Mouse (Mus musculus) limb, embryonic 14.5 days (tissue): ENCODE results near the gene Mbtd1. TPM values are rescaled to one million over a fixed set of nuclear protein-coding genes. Genes with fewer than 3 reads are reported as not detected.

Experiments used
- ATAC-seq: fragments of 200-750 bp; cut with Nextera tagmentation; 2 replicates; pipeline ENCODE4 v1.8.0; 2017; ENCODE audit warnings: low read depth, moderate number of reproducible peaks, moderate TSS enrichment; ENCODE audit not compliant: low FRiP score
- DNase-seq: peaks from one replicate; pipeline ENCODE4 v3.0.0-alpha.2; 2015; ENCODE audit warnings: low spot score
- H3K27ac ChIP-seq: fragments of 300-500 bp; sonication (generic); replicated peaks from 2 replicates; pipeline ENCODE4 v1.5.1; 2014; ENCODE audit warnings: low read depth, mild to moderate bottlenecking, low read length, moderate library complexity, mixed read lengths
- H3K27me3 ChIP-seq: fragments of 300-500 bp; sonication (generic); 2 replicates; pipeline ENCODE4 v1.6.1; 2014; ENCODE audit warnings: low read length, mixed read lengths; ENCODE audit not compliant: control insufficient read depth, insufficient read depth
- H3K36me3 ChIP-seq: fragments of 300-500 bp; sonication (generic); 2 replicates; pipeline ENCODE4 v1.6.1; 2014; ENCODE audit warnings: mild to moderate bottlenecking, low read length, moderate library complexity, mixed read lengths; ENCODE audit not compliant: control insufficient read depth, insufficient read depth
- H3K4me1 ChIP-seq: fragments of 300-500 bp; sonication (generic); 2 replicates; pipeline ENCODE4 v1.6.1; 2014; ENCODE audit warnings: antibody characterized with exemption, low read length, mixed read lengths; ENCODE audit not compliant: control insufficient read depth, insufficient read depth
- H3K4me2 ChIP-seq: fragments of 300-500 bp; sonication (generic); replicated peaks from 2 replicates; pipeline ENCODE4 v1.6.1; 2014; ENCODE audit warnings: low read depth, mild to moderate bottlenecking, low read length, moderate library complexity; ENCODE audit not compliant: severe bottlenecking
- H3K4me3 ChIP-seq: fragments of 300-500 bp; sonication (generic); replicated peaks from 2 replicates; pipeline ENCODE4 v1.5.1; 2014; ENCODE audit warnings: low read length
- H3K9ac ChIP-seq: fragments of 300-500 bp; sonication (generic); 2 replicates; pipeline ENCODE4 v1.6.1; 2014; ENCODE audit warnings: mild to moderate bottlenecking, low read depth, low read length, moderate library complexity; ENCODE audit not compliant: severe bottlenecking
- H3K9me3 ChIP-seq: fragments of 300-500 bp; sonication (generic); 2 replicates; pipeline ENCODE4 v1.6.1; 2016; ENCODE audit warnings: low read length; ENCODE audit not compliant: control insufficient read depth
- POLR2A ChIP-seq: fragments of 200-500 bp; IDR thresholded peaks from 2 replicates; pipeline ENCODE4 v1.8.0; 2012; ENCODE audit warnings: inconsistent platforms, mild to moderate bottlenecking, moderate library complexity, borderline replicate concordance; ENCODE audit not compliant: insufficient read depth, insufficient read length; ENCODE audit errors: extremely low read depth
- WGBS: fragments of 180-500 bp; shearing (Covaris S2); extraction: QIAGEN DNeasy Blood & Tissue Kit; methylation state at CpG from one replicate; pipeline ENCODE4 v1.1.7; 2014; 5-methylcytosine and 5-hydroxymethylcytosine counted together
- polyA plus RNA-seq, 2 experiments: library from polyadenylated mRNA; depleted of rRNA in 1 of 2; stranded (reverse) in 1 of 2; unstranded in 1 of 2; fragments of >200 nt; fragmentation: Nextera tagmentation in 1 of 2; extraction: Ambion mirVana in 1 of 2; gene quantifications; 2 replicates each; pipeline versions ENCODE4 v1.2.1 to v1.2.3; 2012 to 2014

The Mbtd1 gene
- polyA plus RNA-seq, 2 experiments = 23.8 to 36.3 TPM

- DNase-seq = peak; percentile 27
- TF ChIP-seq POLR2A = no peak
- H3K27me3 ChIP-seq = no peaks in the 10 kb centered on the region
- peaks cover 12% of the 10 kb centered on the region; the same call in 1 of the 2 replicates for H3K36me3 ChIP-seq
- peaks cover 16% of the 10 kb centered on the region for H3K4me1 ChIP-seq
- H3K9ac ChIP-seq = peak overlapping the region; percentile 95
- no peak; the same call in 1 of the 2 replicates for ATAC-seq
- peak overlapping the region; percentile 89 for H3K27ac ChIP-seq
- 4% methylated on average over 28 of the region's 34 CpGs for WGBS
- H3K4me2 ChIP-seq = peak overlapping the region; percentile 88
- peak overlapping the region; percentile 99 for H3K4me3 ChIP-seq
- H3K9me3 ChIP-seq = no peaks in the 10 kb centered on the region
Measured at GRCm38 (mm10) chr11:93886411-93887079, 893 bp downstream of the Mbtd1 start.

GRCm38 (mm10) chr11:93887080-93887447 is 1.4 kb downstream of the Mbtd1 start:
- Histone ChIP-seq H3K9me3 (no peaks in the 10 kb centered on the region), H3K27ac (no peak overlapping the region; the same call in 1 of the 2 replicates), H3K4me1 (peaks cover 16% of the 10 kb centered on the region), H3K4me2 (peak overlapping the region; percentile 88), H3K27me3 (no peaks in the 10 kb centered on the region), H3K36me3 (peaks cover 15% of the 10 kb centered on the region), H3K4me3 (peak overlapping the region; percentile 99), H3K9ac (peak overlapping the region; percentile 95)
- no peak for TF ChIP-seq POLR2A
- DNase-seq (no peak), ATAC-seq (no peak)
- 7% methylated on average over 4 of the region's 4 CpGs for WGBS

GRCm38 (mm10) chr11:93897732-93898131 is 12.1 kb downstream of the Mbtd1 start:
- DNase-seq = no peak
- Histone ChIP-seq H3K4me2 (no peak overlapping the region), H3K27ac (no peak overlapping the region), H3K9me3 (no peaks in the 10 kb centered on the region), H3K4me3 (no peak overlapping the region), H3K36me3 (peaks cover 22% of the 10 kb centered on the region), H3K27me3 (no peaks in the 10 kb centered on the region), H3K9ac (no peak overlapping the region), H3K4me1 (no peaks in the 10 kb centered on the region)
- 87% methylated on average over 3 of the region's 3 CpGs for WGBS
- ATAC-seq = no peak
- TF ChIP-seq POLR2A = no peak

- Histone ChIP-seq H3K27ac (no peak overlapping the region), H3K36me3 (peaks cover 69% of the 10 kb centered on the region), H3K9ac (no peak overlapping the region), H3K27me3 (no peaks in the 10 kb centered on the region), H3K9me3 (no peaks in the 10 kb centered on the region), H3K4me2 (no peak overlapping the region), H3K4me3 (no peak overlapping the region), H3K4me1 (no peaks in the 10 kb centered on the region)
- ATAC-seq (no peak), DNase-seq (no peak)
- 95% methylated on average over 4 of the region's 4 CpGs for WGBS
- no peak for TF ChIP-seq POLR2A
Measured at GRCm38 (mm10) chr11:93906834-93907233, 21.2 kb downstream of the Mbtd1 start.

- Histone ChIP-seq H3K4me2 (no peak overlapping the region), H3K27me3 (no peaks in the 10 kb centered on the region), H3K36me3 (peaks cover 78% of the 10 kb centered on the region), H3K9ac (no peak overlapping the region), H3K9me3 (no peaks in the 10 kb centered on the region), H3K4me1 (no peaks in the 10 kb centered on the region), H3K4me3 (no peak overlapping the region), H3K27ac (no peak overlapping the region)
- no peak for TF ChIP-seq POLR2A
- 84% methylated on average over 3 of the region's 3 CpGs for WGBS
- DNase-seq (no peak), ATAC-seq (no peak)
Measured at GRCm38 (mm10) chr11:93907839-93908238, 22.2 kb downstream of the Mbtd1 start.

GRCm38 (mm10) chr11:93908829-93909228 is 23.2 kb downstream of the Mbtd1 start:
- no peak for TF ChIP-seq POLR2A
- no peak for ATAC-seq
- no peak overlapping the region for H3K4me2 ChIP-seq

More at GRCm38 (mm10) chr11:93908829-93909228, 23.2 kb downstream of the Mbtd1 start:
- Histone ChIP-seq H3K9ac (no peak overlapping the region), H3K4me3 (no peak overlapping the region), H3K36me3 (peaks cover 86% of the 10 kb centered on the region), H3K27ac (no peak overlapping the region), H3K9me3 (no peaks in the 10 kb centered on the region), H3K4me1 (no peaks in the 10 kb centered on the region), H3K27me3 (no peaks in the 10 kb centered on the region)
- WGBS = 89% methylated on average over 9 of the region's 9 CpGs
- no peak for DNase-seq
